Mouse (Mus musculus) heart, postnatal 0 days (tissue): ENCODE measurements around the gene Lrrc72.

Experiments
- CTCF ChIP-seq: IDR thresholded peaks from 2 replicates; pipeline ENCODE4 v1.5.1; 2016; ENCODE audit warnings: antibody characterized with exemption, control low read depth, low read depth
- EP300 ChIP-seq: IDR thresholded peaks from 2 replicates; pipeline ENCODE4 v1.6.1; 2016; ENCODE audit warnings: antibody characterized with exemption, low read depth

DNA sequence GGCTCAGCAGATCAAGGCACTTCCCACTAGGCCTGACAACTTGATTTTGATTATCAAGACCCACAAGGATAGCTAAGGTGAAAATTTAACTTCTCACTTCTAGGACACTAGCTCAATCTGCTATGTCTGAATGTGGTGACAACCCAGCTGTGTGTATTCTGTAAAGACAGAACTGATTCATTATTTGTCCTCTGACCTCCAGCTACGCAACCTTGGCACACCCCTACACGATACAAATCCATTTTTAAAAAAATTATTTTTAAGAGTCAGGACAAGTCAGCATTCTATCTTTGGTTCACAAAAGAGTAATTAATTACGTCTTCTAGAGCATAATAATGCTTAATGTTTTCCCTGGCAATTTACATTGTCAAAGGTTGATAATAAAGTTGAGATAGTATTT lies 63.6 kb downstream of the Lrrc72 start:
- TF ChIP-seq CTCF = no peak
- no peak for TF ChIP-seq EP300
